Mouse (Mus musculus): ENCODE measurements at regions not wholly inside any gene's neighbourhood (a gene's known extent, or its start where the extent isn't known, plus 50 kb on each side); places are given as distances from the start of the nearest gene placed in this dataset.
"Not testable (repeated sequence)": the region's sequence is repeated elsewhere in the genome, so short reads cannot be mapped to it uniquely, and the experiment has no call there.

- no peak for DNase-seq (ENCODE audit: low spot score in 2 of 2)
These were observed 741.4 kb downstream of the Adam6a start for GRCm38 (mm10) chr12:114285082-114285481.

- DNase-seq (ENCODE audit: low spot score in 2 of 2): no peak
These were observed 743.3 kb downstream of the Adam6a start for GRCm38 (mm10) chr12:114287041-114287440.

- DNase-seq (ENCODE audit: low spot score in 2 of 2): no peak
These were observed 747.4 kb downstream of the Adam6a start for GRCm38 (mm10) chr12:114291083-114291482.

- DNase-seq (ENCODE audit: low spot score in 2 of 2): no peak
These were observed 756.1 kb downstream of the Adam6a start for GRCm38 (mm10) chr12:114299771-114300170.

- no peak for DNase-seq (ENCODE audit: low spot score in 2 of 2)
These were observed 758.0 kb downstream of the Adam6a start for GRCm38 (mm10) chr12:114301728-114302127.

- DNase-seq (ENCODE audit: low spot score in 2 of 2): no peak
These were observed 788.8 kb downstream of the Adam6a start for GRCm38 (mm10) chr12:114332552-114332951.

- DNase-seq (ENCODE audit: low spot score in 2 of 2): no peak
These were observed 822.6 kb downstream of the Adam6a start for GRCm38 (mm10) chr12:114366276-114366675.

GRCm38 (mm10) chr12:114378696-114379350 lies 835.1 kb downstream of the Adam6a start:
- peak; percentile 3 to 7 for DNase-seq (ENCODE audit: low spot score in 2 of 2)

GRCm38 (mm10) chr12:114391447-114391846 lies 847.7 kb downstream of the Adam6a start:
- no peak for DNase-seq (ENCODE audit: low spot score in 2 of 2)

- DNase-seq (ENCODE audit: low spot score in 2 of 2): no peak
These were observed 862.5 kb downstream of the Adam6a start for GRCm38 (mm10) chr12:114406206-114406605.

GRCm38 (mm10) chr12:114434529-114434928 lies 890.8 kb downstream of the Adam6a start:
- DNase-seq (ENCODE audit: low spot score in 2 of 2): no peak

- no peak for DNase-seq (ENCODE audit: low spot score in 2 of 2)
These were observed 918.3 kb downstream of the Adam6a start for GRCm38 (mm10) chr12:114462037-114462436.

- no peak for DNase-seq (ENCODE audit: low spot score in 2 of 2)
These were observed 918.9 kb downstream of the Adam6a start for GRCm38 (mm10) chr12:114462566-114462965.

- no peak for DNase-seq (ENCODE audit: low spot score in 2 of 2)
These were observed 925.1 kb downstream of the Adam6a start for GRCm38 (mm10) chr12:114468857-114469256.

GRCm38 (mm10) chr12:114472678-114473077 lies 929.0 kb downstream of the Adam6a start:
- DNase-seq (ENCODE audit: low spot score in 2 of 2): not testable (repeated sequence)

GRCm38 (mm10) chr12:114478741-114479140 lies 935.0 kb downstream of the Adam6a start:
- no peak for DNase-seq (ENCODE audit: low spot score in 2 of 2)

- not testable (repeated sequence) for DNase-seq (ENCODE audit: low spot score in 2 of 2)
These were observed 949.9 kb downstream of the Adam6a start for GRCm38 (mm10) chr12:114493500-114494031.

GRCm38 (mm10) chr12:114495741-114496140 lies 952.0 kb downstream of the Adam6a start:
- no peak for DNase-seq (ENCODE audit: low spot score in 2 of 2)

- DNase-seq (ENCODE audit: low spot score in 2 of 2): no peak
These were observed 969.4 kb downstream of the Adam6a start for GRCm38 (mm10) chr12:114513143-114513542.

- DNase-seq (ENCODE audit: low spot score in 2 of 2): not testable (repeated sequence)
These were observed 998.4 kb downstream of the Adam6a start for GRCm38 (mm10) chr12:114542094-114542493.

- DNase-seq (ENCODE audit: low spot score in 2 of 2): not testable (repeated sequence)
These were observed 1001.2 kb downstream of the Adam6a start for GRCm38 (mm10) chr12:114544931-114545330.

- no peak for DNase-seq (ENCODE audit: low spot score in 2 of 2)
These were observed 1018.7 kb downstream of the Adam6a start for GRCm38 (mm10) chr12:114562440-114562839.

GRCm38 (mm10) chr12:114562978-114563377 lies 1019.3 kb downstream of the Adam6a start:
- no peak for DNase-seq (ENCODE audit: low spot score in 2 of 2)

All from layer of hippocampus, postnatal 10 days (tissue).